Mouse (Mus musculus) C3H10T1/2 (cell line): ENCODE measurements around the gene Olfr1018. TPM values are rescaled to one million over a fixed set of nuclear protein-coding genes. Genes with fewer than 3 reads are reported as not detected.

ENCODE experiments used
- polyA plus RNA-seq, 2 experiments: library from polyadenylated mRNA; unstranded; fragments of >200 nt; fragmentation: generic; extraction: Trizol; gene quantifications; one replicate each; pipeline ENCODE4 v1.2.1; 2012; ENCODE audit warnings: missing spikeins in 2 of 2

The Olfr1018 gene
- not detected for polyA plus RNA-seq

DNA sequence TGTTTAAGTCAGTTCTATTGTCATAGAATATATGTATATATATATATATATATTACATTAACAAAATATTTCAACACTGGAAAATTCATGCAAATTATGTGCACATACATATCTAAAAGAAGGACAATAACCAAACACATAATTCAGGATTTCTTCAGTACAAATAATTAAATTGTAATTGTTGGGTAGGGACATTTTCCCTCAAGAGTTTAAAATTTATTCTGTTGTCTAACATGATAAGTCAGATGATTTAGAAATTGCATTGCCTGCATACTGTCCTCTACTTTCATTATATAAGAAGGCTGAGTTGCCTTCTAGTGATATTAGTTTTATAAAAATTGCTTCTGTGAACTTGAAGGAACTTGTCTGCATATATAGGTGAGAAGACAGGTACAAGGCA lies at the start of gene Olfr1018:
Gene Olfr1018, plus strand, starts transcription at position 301 of the 400 bp plus-strand sequence.

DNA sequence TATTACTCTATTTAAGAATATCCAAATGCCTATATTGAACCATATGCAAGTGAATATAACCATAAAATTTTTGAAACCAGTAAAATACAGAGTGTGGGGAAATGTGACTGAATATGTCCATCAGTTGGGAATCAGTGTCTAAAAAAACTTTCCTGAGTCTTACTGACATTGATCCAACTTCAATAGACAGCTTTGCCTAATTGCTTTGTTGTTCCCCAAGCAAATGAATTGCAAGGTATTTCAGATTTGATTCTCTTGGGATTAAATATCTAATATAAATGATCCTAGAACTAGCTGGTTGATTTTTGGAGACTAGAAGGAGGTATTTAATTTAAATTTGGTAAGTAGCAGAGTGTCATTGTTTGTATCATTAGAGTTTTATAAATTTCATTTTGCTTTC lies 45.9 kb upstream of the Olfr1018 start, which contains the start of gene Olfr1014:
Gene Olfr1014, plus strand, starts transcription at position 301 of the 400 bp plus-strand sequence.

DNA sequence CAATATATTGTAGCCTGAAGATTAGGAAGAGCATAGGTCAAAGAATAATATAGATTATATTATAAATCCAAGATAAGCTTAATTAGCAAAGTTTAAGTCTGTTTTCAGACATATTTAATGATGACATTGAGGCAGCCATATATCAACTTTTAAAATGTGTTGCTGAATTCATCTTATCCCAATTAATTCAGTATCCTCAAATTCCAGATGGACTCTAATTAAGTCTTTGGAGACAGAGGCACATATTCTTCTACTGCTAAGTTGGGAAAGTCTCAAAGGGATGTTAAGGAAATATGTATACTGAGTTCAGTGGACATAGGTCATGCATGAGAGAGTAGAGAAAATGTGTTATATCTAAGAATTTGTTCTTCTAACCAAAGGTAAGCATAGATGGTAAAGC lies 36.6 kb upstream of the Olfr1018 start, which contains the start of gene Olfr1015:
Gene Olfr1015, plus strand, starts transcription at position 301 of the 400 bp plus-strand sequence.

DNA sequence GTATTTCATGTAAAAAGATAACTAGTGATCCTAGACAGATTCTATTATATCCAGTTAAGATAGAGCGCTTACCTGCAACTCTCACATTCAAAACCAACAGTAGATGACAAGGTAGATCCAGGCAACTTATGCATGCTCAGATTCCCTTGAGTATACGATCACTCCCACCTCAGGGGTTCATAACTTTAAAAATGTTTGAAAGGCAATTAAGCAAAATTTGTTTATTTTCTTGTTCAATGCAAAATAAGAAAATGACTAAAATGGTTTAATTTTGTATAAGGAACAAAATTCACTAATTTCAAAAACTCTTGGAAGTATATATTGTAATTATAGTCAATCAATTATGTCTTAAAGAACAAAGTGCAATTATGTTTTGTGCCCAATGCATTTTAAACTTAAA lies 15.8 kb upstream of the Olfr1018 start, which contains the start of gene Olfr1016:
Gene Olfr1016, minus strand, starts transcription at position 101 of the 400 bp plus-strand sequence.

DNA sequence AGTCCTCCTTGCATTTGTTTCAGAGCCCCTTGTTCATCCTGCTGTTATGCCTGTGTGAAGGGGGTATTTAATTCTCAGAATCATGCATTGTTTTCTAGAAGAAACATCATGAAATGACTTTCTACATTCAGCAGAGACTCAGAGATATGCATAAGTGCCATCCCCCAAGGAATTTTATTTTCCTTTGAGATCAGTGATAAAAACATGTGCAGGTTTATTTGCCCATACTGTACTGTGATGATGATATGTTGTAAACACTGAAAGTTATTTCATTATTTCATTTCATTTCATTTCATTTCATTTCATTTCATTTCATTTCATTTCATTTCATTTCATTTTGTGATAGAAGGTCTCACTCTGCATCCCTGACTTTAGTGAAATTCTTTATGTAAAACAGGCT lies 27.1 kb downstream of the Olfr1018 start, which contains the start of gene Olfr1019:
Gene Olfr1019, minus strand, starts transcription at position 101 of the 400 bp plus-strand sequence.

DNA sequence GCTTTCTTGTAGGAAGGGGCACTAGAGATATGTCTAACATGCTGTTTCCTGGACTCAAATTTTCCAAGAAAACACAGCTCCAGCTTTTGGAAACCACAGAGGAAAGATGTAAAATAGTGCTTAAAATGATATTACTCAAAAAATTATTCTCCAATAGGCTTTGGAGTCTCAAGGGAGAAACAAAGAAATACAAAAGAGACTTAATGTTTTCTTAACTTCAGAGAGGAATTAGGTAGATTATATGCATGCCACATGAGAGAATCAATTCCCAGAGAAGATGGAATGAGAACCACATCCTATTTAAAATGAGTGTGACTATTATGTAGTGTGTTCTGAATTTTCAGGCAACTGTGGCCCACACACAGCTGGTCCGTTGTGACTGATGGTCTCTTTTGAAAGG lies 28.5 kb downstream of the Olfr1018 start, which contains the start of gene Olfr1020:
Gene Olfr1020, plus strand, starts transcription at position 301 of the 400 bp plus-strand sequence.

DNA sequence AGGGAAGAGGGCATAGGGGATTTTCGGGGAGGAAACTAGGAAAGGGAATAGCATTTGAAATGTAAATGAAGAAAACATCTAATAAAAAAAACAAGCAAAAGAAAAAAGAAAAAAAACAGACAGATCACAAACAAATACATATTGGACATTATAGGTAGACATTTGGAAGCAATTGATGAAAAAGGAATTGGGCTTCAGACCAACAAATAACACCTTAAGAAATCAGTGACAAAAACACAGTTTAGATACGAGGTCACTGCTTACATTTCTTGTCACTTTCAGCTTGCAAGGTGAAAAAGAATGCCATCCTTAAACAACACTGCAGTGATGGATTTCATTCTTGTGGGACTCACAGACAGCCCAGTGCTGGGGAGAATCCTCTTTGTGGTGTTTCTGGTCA lies 50.0 kb downstream of the Olfr1018 start, which contains the start of gene Olfr1022:
Gene Olfr1022, plus strand, starts transcription at position 301 of the 400 bp plus-strand sequence.

Other genes starting within 250 kb of the Olfr1018 start
- gene Olfr996, start 239.3 kb upstream of the Olfr1018 start, polyA plus RNA-seq: not detected
- gene Olfr998, start 229.5 kb upstream of the Olfr1018 start, polyA plus RNA-seq: not detected
- gene Olfr1000, start 206.6 kb upstream of the Olfr1018 start, polyA plus RNA-seq: not detected
- gene Olfr1002, start 167.8 kb upstream of the Olfr1018 start, polyA plus RNA-seq: not detected
- not detected for gene Olfr154, start 154.0 kb upstream of the Olfr1018 start, polyA plus RNA-seq
- gene Olfr1006, start 139.7 kb upstream of the Olfr1018 start, polyA plus RNA-seq: not detected
- not detected for gene Olfr1008, start 129.0 kb upstream of the Olfr1018 start, polyA plus RNA-seq
- not detected for gene Olfr1009, start 103.1 kb upstream of the Olfr1018 start, polyA plus RNA-seq
- not detected for gene Olfr1012, start 55.7 kb upstream of the Olfr1018 start, polyA plus RNA-seq
- gene Olfr1013, start 51.4 kb upstream of the Olfr1018 start, polyA plus RNA-seq: not detected
- gene Olfr1014, start 45.8 kb upstream of the Olfr1018 start, polyA plus RNA-seq: not detected
- gene Olfr1015, start 36.5 kb upstream of the Olfr1018 start, polyA plus RNA-seq: not detected
- not detected for gene Olfr1016, start 15.9 kb upstream of the Olfr1018 start, polyA plus RNA-seq
- not detected for gene Olfr1019, start 27.0 kb downstream of the Olfr1018 start, polyA plus RNA-seq
- gene Olfr1020, start 28.6 kb downstream of the Olfr1018 start, polyA plus RNA-seq: not detected
- not detected for gene Olfr1022, start 50.1 kb downstream of the Olfr1018 start, polyA plus RNA-seq
- gene Olfr1023, start 67.2 kb downstream of the Olfr1018 start, polyA plus RNA-seq: not detected
- not detected for gene Olfr1024, start 86.6 kb downstream of the Olfr1018 start, polyA plus RNA-seq
- not detected for gene Olfr1025-ps1, start 96.7 kb downstream of the Olfr1018 start, polyA plus RNA-seq
- not detected for gene Olfr1026, start 103.1 kb downstream of the Olfr1018 start, polyA plus RNA-seq
- not detected for gene Olfr1028, start 132.0 kb downstream of the Olfr1018 start, polyA plus RNA-seq
- gene Olfr1029, start 155.4 kb downstream of the Olfr1018 start, polyA plus RNA-seq: not detected
- not detected for gene Olfr1030, start 160.8 kb downstream of the Olfr1018 start, polyA plus RNA-seq
- not detected for gene Olfr1031, start 171.8 kb downstream of the Olfr1018 start, polyA plus RNA-seq
- gene Olfr1032, start 187.1 kb downstream of the Olfr1018 start, polyA plus RNA-seq: not detected
- gene Olfr1033, start 202.2 kb downstream of the Olfr1018 start, polyA plus RNA-seq: not detected
- not detected for gene Olfr1034, start 227.4 kb downstream of the Olfr1018 start, polyA plus RNA-seq